Comparison of ENCODE assay signal across 32 mouse cellular contexts in the genomic region with DNA sequence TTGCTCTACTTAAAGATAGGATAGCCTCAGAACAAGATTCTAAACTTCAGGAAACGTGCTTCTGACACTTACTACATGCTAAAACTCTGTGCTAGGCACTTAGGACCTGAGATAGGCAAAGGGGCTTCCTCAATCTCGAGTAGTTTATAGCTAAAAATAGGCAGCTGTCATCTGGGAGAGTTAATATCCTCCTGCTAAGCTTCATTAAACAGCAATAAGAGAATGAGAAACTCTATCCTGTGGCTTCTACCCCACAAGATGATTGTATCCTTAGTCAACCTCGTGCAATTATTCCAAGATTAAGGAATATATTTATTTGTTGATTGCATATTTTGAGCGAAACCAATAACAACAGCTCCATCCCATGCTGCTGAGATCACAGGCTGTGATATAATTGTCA.
"Had no signal": no experiment of that assay in that cellular context is flagged by ENCODE, and none has a peak within 500 bp of the region (broad histone marks: within the 10 kb centered on the region; RNA-seq: fewer than 3 reads in every experiment).

No protein-coding gene starts in this region.

- DNase-seq: left cerebral cortex, postnatal 4 days; liver; liver, embryonic 13.5 days; liver, postnatal 0 days; lung, adult 18-20 months; lung, adult 2 months; lung, embryonic 14.5 days; lung, postnatal 10 days; lung, postnatal 14 days; lung, postnatal 36 days; lung, postnatal 4 days; midbrain, embryonic 14.5 days had no signal

- H3K9me3 ChIP-seq: limb, embryonic 10.5 days; limb, embryonic 12.5 days; limb, embryonic 13.5 days; limb, embryonic 15.5 days; liver, embryonic 12.5 days; liver, embryonic 13.5 days; liver, embryonic 15.5 days; lung, embryonic 15.5 days; megakaryocyte, embryonic 14.5 days; midbrain, embryonic 10.5 days; midbrain, embryonic 12.5 days; midbrain, embryonic 13.5 days; midbrain, embryonic 15.5 days; neural tube, embryonic 12.5 days had no signal

- ATAC-seq: liver, embryonic 12.5 days; liver, postnatal 0 days; lung, postnatal 0 days; midbrain, embryonic 13.5 days; midbrain, embryonic 15.5 days; midbrain, embryonic 16.5 days had no signal

- H3K27ac ChIP-seq: limb, embryonic 10.5 days; limb, embryonic 12.5 days; limb, embryonic 13.5 days; limb, embryonic 15.5 days; liver, embryonic 12.5 days; liver, embryonic 13.5 days; liver, embryonic 14.5 days; liver, embryonic 15.5 days; lung, embryonic 15.5 days; macrophage; midbrain, embryonic 10.5 days; midbrain, embryonic 12.5 days; midbrain, embryonic 13.5 days; midbrain, embryonic 15.5 days; neural tube, embryonic 12.5 days had no signal

- H3K27me3 ChIP-seq: limb, embryonic 12.5 days; limb, embryonic 13.5 days; limb, embryonic 15.5 days; liver, embryonic 13.5 days; liver, embryonic 15.5 days; lung, embryonic 15.5 days; midbrain, embryonic 12.5 days; midbrain, embryonic 13.5 days; midbrain, embryonic 15.5 days; neural tube, embryonic 12.5 days had no signal

- H3K4me2 ChIP-seq: limb, embryonic 12.5 days; limb, embryonic 13.5 days; limb, embryonic 15.5 days; liver, embryonic 11.5 days; liver, embryonic 12.5 days; liver, embryonic 13.5 days; liver, embryonic 15.5 days; lung, embryonic 14.5 days; lung, embryonic 15.5 days; midbrain, embryonic 11.5 days; midbrain, embryonic 12.5 days; midbrain, embryonic 13.5 days; midbrain, embryonic 15.5 days; neural tube, embryonic 12.5 days had no signal

- H3K36me3 ChIP-seq: limb, embryonic 10.5 days; limb, embryonic 12.5 days; limb, embryonic 13.5 days; limb, embryonic 15.5 days; liver, embryonic 12.5 days; liver, embryonic 13.5 days; liver, embryonic 15.5 days; lung, embryonic 15.5 days; midbrain, embryonic 10.5 days; midbrain, embryonic 12.5 days; midbrain, embryonic 13.5 days; midbrain, embryonic 15.5 days; neural tube, embryonic 12.5 days had no signal

- H3K9ac ChIP-seq: limb, embryonic 12.5 days; limb, embryonic 13.5 days; limb, embryonic 15.5 days; liver, embryonic 12.5 days; liver, embryonic 13.5 days; liver, embryonic 14.5 days; liver, embryonic 15.5 days; liver, postnatal 0 days; lung, embryonic 14.5 days; lung, embryonic 15.5 days; midbrain, embryonic 12.5 days; midbrain, embryonic 13.5 days; midbrain, embryonic 15.5 days; neural tube, embryonic 12.5 days had no signal

- H3K4me3 ChIP-seq: limb, embryonic 10.5 days; limb, embryonic 12.5 days; limb, embryonic 13.5 days; limb, embryonic 15.5 days; liver, embryonic 12.5 days; liver, embryonic 13.5 days; liver, embryonic 15.5 days; lung, embryonic 15.5 days; megakaryocyte, embryonic 14.5 days; midbrain, embryonic 10.5 days; midbrain, embryonic 12.5 days; midbrain, embryonic 13.5 days; midbrain, embryonic 15.5 days; myocyte; neural tube, embryonic 12.5 days had no signal

- H3K4me1 ChIP-seq: limb, embryonic 12.5 days; limb, embryonic 13.5 days; liver, embryonic 12.5 days; liver, embryonic 13.5 days; liver, embryonic 15.5 days; lung, embryonic 15.5 days; midbrain, embryonic 10.5 days; midbrain, embryonic 12.5 days; midbrain, embryonic 13.5 days; midbrain, embryonic 15.5 days; neural tube, embryonic 12.5 days had no signal
